ENCODE assay signal across 12 mouse cellular contexts in the genomic region with DNA sequence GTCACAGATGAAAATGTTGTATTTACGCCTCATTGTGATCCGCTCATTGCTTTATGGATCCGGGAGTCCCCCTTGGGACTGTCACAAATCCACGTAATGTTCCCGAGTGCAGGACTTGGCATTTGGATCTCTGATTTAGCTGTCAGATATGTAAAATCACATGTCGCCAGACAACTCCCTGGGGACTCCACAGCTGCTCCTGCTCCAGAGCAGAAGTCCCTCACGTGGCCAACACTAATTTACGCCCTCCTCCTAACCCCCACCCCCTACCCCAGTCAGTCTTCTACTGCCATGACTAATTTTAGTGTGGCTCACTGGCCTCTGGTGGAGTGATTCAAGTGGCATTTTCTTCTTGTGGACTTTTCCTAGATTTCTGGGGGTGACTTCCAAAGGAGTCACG.
DNase-seq lines count a peak whose midpoint lies in the region; ATAC-seq and TF ChIP-seq lines count a peak whose summit lies in the region.
"Had no signal": no experiment of that assay in that cellular context is flagged by ENCODE, and none has a peak within 500 bp of the region (broad histone marks: within the 10 kb centered on the region; RNA-seq: fewer than 3 reads in every experiment).

No protein-coding gene starts in this region.

- H3K27me3 ChIP-seq in forebrain, embryonic 16.5 days (replicated peaks; ENCODE audit: control insufficient read depth, insufficient read depth, low read length): no peaks in the 10 kb centered on the region
- no peaks in the 10 kb centered on the region for H3K27me3 ChIP-seq in forebrain, embryonic 15.5 days
- no peaks in the 10 kb centered on the region for H3K27me3 ChIP-seq in midbrain, embryonic 14.5 days (ENCODE audit: control insufficient read depth, insufficient read depth, low read length)
- H3K27me3 ChIP-seq in midbrain, embryonic 16.5 days (ENCODE audit: control insufficient read depth, insufficient read depth, low read depth, low read length): no peaks in the 10 kb centered on the region
- no peaks in the 10 kb centered on the region for H3K27me3 ChIP-seq in heart, postnatal 0 days (ENCODE audit: control insufficient read depth, insufficient read depth, low read length)
- H3K27me3 ChIP-seq in splenic B cell, adult 2 months (ENCODE audit: control insufficient read depth, insufficient read depth, low read length, poor library complexity, severe bottlenecking): no peaks in the 10 kb centered on the region
- H3K27me3 ChIP-seq: embryonic facial prominence, embryonic 12.5 days; heart, embryonic 13.5 days had no signal

- no peak overlapping the region for H3K4me2 ChIP-seq in forebrain, embryonic 16.5 days (ENCODE audit: low read length)
- H3K4me2 ChIP-seq in forebrain, embryonic 15.5 days (replicated peaks): no peak overlapping the region
- no peak overlapping the region for H3K4me2 ChIP-seq in midbrain, embryonic 14.5 days (ENCODE audit: low read length)
- H3K4me2 ChIP-seq in midbrain, embryonic 16.5 days (ENCODE audit: low read length): no peak overlapping the region
- 0 out of 2 replicates have a peak overlapping the region, but pooled peaks have one; percentile 3 for H3K4me2 ChIP-seq in heart, postnatal 0 days (ENCODE audit: low read depth, low read length)
- H3K4me2 ChIP-seq: embryonic facial prominence, embryonic 12.5 days; heart, embryonic 13.5 days had no signal

- no peaks in the 10 kb centered on the region for H3K9me3 ChIP-seq in forebrain, embryonic 16.5 days (ENCODE audit: control insufficient read depth, low read length)
- H3K9me3 ChIP-seq in forebrain, embryonic 15.5 days: no peaks in the 10 kb centered on the region
- H3K9me3 ChIP-seq in midbrain, embryonic 14.5 days (ENCODE audit: control insufficient read depth, low read length): no peaks in the 10 kb centered on the region
- H3K9me3 ChIP-seq in midbrain, embryonic 16.5 days (replicated peaks; ENCODE audit: control insufficient read depth, low read length, poor library complexity, severe bottlenecking): no peaks in the 10 kb centered on the region
- no peaks in the 10 kb centered on the region for H3K9me3 ChIP-seq in heart, postnatal 0 days (replicated peaks; ENCODE audit: control insufficient read depth, low read length)
- H3K9me3 ChIP-seq: embryonic facial prominence, embryonic 12.5 days had no signal

- no peaks in the 10 kb centered on the region for H3K36me3 ChIP-seq in forebrain, embryonic 16.5 days (ENCODE audit: control insufficient read depth, insufficient read depth)
- H3K36me3 ChIP-seq in forebrain, embryonic 15.5 days: no peaks in the 10 kb centered on the region
- no peaks in the 10 kb centered on the region for H3K36me3 ChIP-seq in midbrain, embryonic 14.5 days (ENCODE audit: control insufficient read depth, insufficient read depth, low read length)
- no peaks in the 10 kb centered on the region for H3K36me3 ChIP-seq in midbrain, embryonic 16.5 days (ENCODE audit: control insufficient read depth, insufficient read depth, low read length)
- no peaks in the 10 kb centered on the region for H3K36me3 ChIP-seq in heart, postnatal 0 days (replicated peaks; ENCODE audit: control insufficient read depth, insufficient read depth, low read length)
- H3K36me3 ChIP-seq in splenic B cell, adult 2 months (ENCODE audit: control insufficient read depth, insufficient read depth, low read length, poor library complexity, severe bottlenecking): no peaks in the 10 kb centered on the region
- H3K36me3 ChIP-seq: embryonic facial prominence, embryonic 12.5 days; heart, embryonic 13.5 days had no signal

- TF ChIP-seq EP300 in heart, postnatal 0 days (IDR thresholded peaks at IDR 0.05; ENCODE audit: low read depth): no peak

- peaks cover 5% of the 10 kb centered on the region for H3K4me1 ChIP-seq in forebrain, embryonic 16.5 days (replicated peaks; ENCODE audit: control insufficient read depth, insufficient read depth, low read length)
- H3K4me1 ChIP-seq in forebrain, embryonic 15.5 days: no peaks in the 10 kb centered on the region
- 0 out of 2 replicates have a peak, but pooled peaks cover 4% of the 10 kb centered on the region for H3K4me1 ChIP-seq in midbrain, embryonic 14.5 days (ENCODE audit: control insufficient read depth, insufficient read depth, low read length)
- H3K4me1 ChIP-seq in midbrain, embryonic 16.5 days (ENCODE audit: control insufficient read depth, insufficient read depth, low read length): peaks cover 4% of the 10 kb centered on the region; the same call in 1 of the 2 replicates
- H3K4me1 ChIP-seq in heart, postnatal 0 days (ENCODE audit: control insufficient read depth, insufficient read depth): peaks cover 10% of the 10 kb centered on the region

- DNase-seq in midbrain, embryonic 14.5 days: peak; percentile 60
- peak; percentile 27 for DNase-seq in heart, postnatal 0 days (ENCODE audit: low spot score)
- DNase-seq in splenic B cell, adult 2 months (ENCODE audit: low read depth, low spot score): peak; percentile 54
- no peak for DNase-seq in layer of hippocampus, adult 9-11 months
- no peak for DNase-seq in right cerebral cortex, postnatal 14 days
- DNase-seq: thymus, adult 18-20 months had no signal

- no peak overlapping the region for H3K4me3 ChIP-seq in forebrain, embryonic 16.5 days (replicated peaks; ENCODE audit: low read length)
- H3K4me3 ChIP-seq in forebrain, embryonic 15.5 days: no peak overlapping the region
- no peak overlapping the region for H3K4me3 ChIP-seq in midbrain, embryonic 14.5 days (replicated peaks; ENCODE audit: low read depth, low read length)
- H3K4me3 ChIP-seq in midbrain, embryonic 16.5 days (ENCODE audit: low read depth, low read length): no peak overlapping the region
- no peak overlapping the region for H3K4me3 ChIP-seq in heart, postnatal 0 days (ENCODE audit: low read depth, low read length)
- H3K4me3 ChIP-seq: embryonic facial prominence, embryonic 12.5 days; heart, embryonic 13.5 days; left cerebral cortex, adult 2 months had no signal

- 66% methylated on average over 9 of the region's 9 CpGs for WGBS in forebrain, embryonic 16.5 days
- 66% methylated on average over 9 of the region's 9 CpGs for WGBS in forebrain, embryonic 15.5 days
- WGBS in midbrain, embryonic 14.5 days: 40% methylated on average over 9 of the region's 9 CpGs
- WGBS in midbrain, embryonic 16.5 days: 37% methylated on average over 9 of the region's 9 CpGs
- 45% methylated on average over 9 of the region's 9 CpGs for WGBS in heart, postnatal 0 days

- H3K9ac ChIP-seq in forebrain, embryonic 16.5 days (replicated peaks; ENCODE audit: low read depth, low read length): no peak overlapping the region
- no peak overlapping the region for H3K9ac ChIP-seq in forebrain, embryonic 15.5 days (replicated peaks)
- H3K9ac ChIP-seq in midbrain, embryonic 14.5 days (replicated peaks; ENCODE audit: low read length): no peak overlapping the region
- no peak overlapping the region for H3K9ac ChIP-seq in midbrain, embryonic 16.5 days (ENCODE audit: low read depth, low read length)
- H3K9ac ChIP-seq in heart, postnatal 0 days (replicated peaks; ENCODE audit: low read depth, low read length): no peak overlapping the region
- H3K9ac ChIP-seq: embryonic facial prominence, embryonic 12.5 days; heart, embryonic 13.5 days had no signal

- H3K27ac ChIP-seq in forebrain, embryonic 16.5 days (ENCODE audit: low read length): no peak overlapping the region
- no peak overlapping the region for H3K27ac ChIP-seq in forebrain, embryonic 15.5 days (replicated peaks)
- H3K27ac ChIP-seq in midbrain, embryonic 14.5 days (replicated peaks; ENCODE audit: low read depth, low read length): no peak overlapping the region
- no peak overlapping the region for H3K27ac ChIP-seq in midbrain, embryonic 16.5 days (ENCODE audit: low read length)
- no peak overlapping the region for H3K27ac ChIP-seq in heart, postnatal 0 days (ENCODE audit: low read depth)
- H3K27ac ChIP-seq: embryonic facial prominence, embryonic 12.5 days; heart, embryonic 13.5 days; left cerebral cortex, adult 2 months had no signal

- peak; percentile 45; the same call in 1 of the 2 replicates for ATAC-seq in forebrain, embryonic 16.5 days
- ATAC-seq in forebrain, embryonic 15.5 days (replicated peaks): no peak
- ATAC-seq in midbrain, embryonic 14.5 days (ENCODE audit: low FRiP score, low TSS enrichment): no peak
- no peak for ATAC-seq in midbrain, embryonic 16.5 days
- ATAC-seq in heart, postnatal 0 days (ENCODE audit: insufficient read depth, low read depth): peak; percentile 51; the same call in 1 of the 2 replicates

- no peak for TF ChIP-seq CTCF in heart, postnatal 0 days (IDR thresholded peaks at IDR 0.05; ENCODE audit: low read depth)

Comparison
In these comparisons a context has a peak if more than half of its experiments do, and no peak if none do; other contexts are left out.
1. ATAC-seq: peak in forebrain, embryonic 16.5 days (single experiment) and heart, postnatal 0 days (single experiment); none in forebrain, embryonic 15.5 days (single experiment), midbrain, embryonic 14.5 days (single experiment) and midbrain, embryonic 16.5 days (single experiment).
2. DNase-seq: peak in midbrain, embryonic 14.5 days (single experiment), heart, postnatal 0 days (single experiment) and splenic B cell, adult 2 months (single experiment); none in layer of hippocampus, adult 9-11 months (single experiment) and right cerebral cortex, postnatal 14 days (single experiment).